Comparison of ENCODE assay signal across 8 mouse cellular contexts in the genomic region with DNA sequence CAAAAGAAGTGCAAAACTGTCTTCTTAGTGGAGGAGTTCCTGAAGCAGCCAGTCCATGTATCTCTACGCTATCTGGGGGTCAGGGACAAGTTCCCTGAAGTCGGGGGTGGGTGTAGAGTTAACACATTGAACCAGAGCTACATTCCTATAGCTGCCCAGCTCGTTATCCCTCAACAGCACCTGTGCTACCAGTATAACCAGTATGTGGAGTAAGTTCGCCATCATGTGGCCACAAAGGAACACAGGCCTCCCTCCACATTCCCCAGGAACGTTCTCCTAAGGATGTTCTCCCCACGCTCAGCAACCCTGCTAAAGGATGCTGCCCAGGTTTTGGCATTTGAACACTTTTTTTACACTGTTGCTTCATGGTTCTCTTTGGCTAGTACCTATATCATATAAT. TPM values are rescaled to one million over a fixed set of nuclear protein-coding genes. Genes with fewer than 3 reads are reported as not detected.
DNase-seq lines count a peak whose midpoint lies in the region; ATAC-seq and TF ChIP-seq lines count a peak whose summit lies in the region.
"Had no signal": no experiment of that assay in that cellular context is flagged by ENCODE, and none has a peak within 500 bp of the region (broad histone marks: within the 10 kb centered on the region; RNA-seq: fewer than 3 reads in every experiment).

No protein-coding gene starts in this region.

- no peaks in the 10 kb centered on the region for H3K27me3 ChIP-seq in kidney, postnatal 0 days (ENCODE audit: insufficient read depth, low read length)
- H3K27me3 ChIP-seq in forebrain, embryonic 15.5 days = no peaks in the 10 kb centered on the region
- H3K27me3 ChIP-seq in neural tube, embryonic 15.5 days (replicated peaks) = no peaks in the 10 kb centered on the region
- H3K27me3 ChIP-seq: neural tube, embryonic 12.5 days had no signal

- TF ChIP-seq CTCF in kidney, postnatal 0 days (IDR thresholded peaks at IDR 0.05; ENCODE audit: low read depth) = peak; percentile 70
- peak; percentile 61 for TF ChIP-seq CTCF in left cerebral cortex, adult 2 months (IDR thresholded peaks at IDR 0.05)

- H3K4me3 ChIP-seq in kidney, postnatal 0 days (replicated peaks; ENCODE audit: low read depth, low read length) = no peak overlapping the region
- H3K4me3 ChIP-seq in forebrain, embryonic 15.5 days = no peak overlapping the region
- no peak overlapping the region for H3K4me3 ChIP-seq in left cerebral cortex, adult 2 months
- no peak overlapping the region for H3K4me3 ChIP-seq in neural tube, embryonic 15.5 days (replicated peaks)
- H3K4me3 ChIP-seq: neural tube, embryonic 12.5 days had no signal

- peak; percentile 41 for DNase-seq in kidney, postnatal 0 days (ENCODE audit: low spot score)
- no peak for DNase-seq in kidney, adult 11 months
- DNase-seq in adrenal gland, postnatal 25 days = peak; percentile 1
- DNase-seq in left cerebral cortex, adult 2 months (ENCODE audit: extremely low spot score in 1 of 2, low spot score in 2 of 2) = peak; percentile 19 to 24
- DNase-seq in natural killer cell, adult 2 months (ENCODE audit: low spot score in 2 of 2) = no peak

- no peak overlapping the region for H3K27ac ChIP-seq in kidney, postnatal 0 days
- no peak overlapping the region for H3K27ac ChIP-seq in forebrain, embryonic 15.5 days (replicated peaks)
- H3K27ac ChIP-seq in left cerebral cortex, adult 2 months = no peak overlapping the region
- no peak overlapping the region for H3K27ac ChIP-seq in neural tube, embryonic 15.5 days (replicated peaks)
- H3K27ac ChIP-seq: neural tube, embryonic 12.5 days had no signal

- no peak overlapping the region for H3K9ac ChIP-seq in kidney, postnatal 0 days (ENCODE audit: low read depth, low read length)
- no peak overlapping the region for H3K9ac ChIP-seq in forebrain, embryonic 15.5 days (replicated peaks)
- H3K9ac ChIP-seq in neural tube, embryonic 15.5 days (replicated peaks) = no peak overlapping the region
- H3K9ac ChIP-seq: neural tube, embryonic 12.5 days had no signal

- ATAC-seq in kidney, postnatal 0 days (replicated peaks; ENCODE audit: low FRiP score, low read depth) = no peak
- ATAC-seq in forebrain, embryonic 15.5 days (replicated peaks) = peak; percentile 90
- ATAC-seq in neural tube, embryonic 15.5 days (ENCODE audit: low FRiP score) = peak; percentile 85; the same call in 1 of the 2 replicates

- no peaks in the 10 kb centered on the region for H3K9me3 ChIP-seq in kidney, postnatal 0 days (replicated peaks; ENCODE audit: low read length)
- H3K9me3 ChIP-seq in forebrain, embryonic 15.5 days = no peaks in the 10 kb centered on the region
- H3K9me3 ChIP-seq in neural tube, embryonic 15.5 days (replicated peaks) = no peaks in the 10 kb centered on the region
- H3K9me3 ChIP-seq: neural tube, embryonic 12.5 days had no signal

- WGBS in kidney, postnatal 0 days = 26% methylated on average over 6 of the region's 6 CpGs
- 19% methylated on average over 6 of the region's 6 CpGs for WGBS in forebrain, embryonic 15.5 days
- 30% methylated on average over 6 of the region's 6 CpGs for WGBS in neural tube, embryonic 15.5 days

- intact Hi-C loops in left cerebral cortex, adult 2 months (cut with DNase I) = loop anchor here (5.0 kb wide), 1 partner anchor 698 kb away; no protein-coding TSS in a partner anchor

- no peaks in the 10 kb centered on the region for H3K4me1 ChIP-seq in kidney, postnatal 0 days (replicated peaks; ENCODE audit: insufficient read depth, low read length)
- no peaks in the 10 kb centered on the region for H3K4me1 ChIP-seq in forebrain, embryonic 15.5 days
- no peaks in the 10 kb centered on the region for H3K4me1 ChIP-seq in neural tube, embryonic 15.5 days
- H3K4me1 ChIP-seq: neural tube, embryonic 12.5 days had no signal

- H3K36me3 ChIP-seq in kidney, postnatal 0 days (ENCODE audit: insufficient read depth, low read length) = no peaks in the 10 kb centered on the region
- H3K36me3 ChIP-seq in forebrain, embryonic 15.5 days = no peaks in the 10 kb centered on the region
- no peaks in the 10 kb centered on the region for H3K36me3 ChIP-seq in neural tube, embryonic 15.5 days
- H3K36me3 ChIP-seq: neural tube, embryonic 12.5 days had no signal

- H3K4me2 ChIP-seq in kidney, postnatal 0 days (ENCODE audit: low read length) = no peak overlapping the region
- no peak overlapping the region for H3K4me2 ChIP-seq in forebrain, embryonic 15.5 days (replicated peaks)
- H3K4me2 ChIP-seq in neural tube, embryonic 15.5 days = no peak overlapping the region
- H3K4me2 ChIP-seq: neural tube, embryonic 12.5 days had no signal

RNA-seq across cellular contexts. Expression of a gene that starts 46.8 kb away (rescaled TPM):
- 15.1 and 17.2 TPM in 2 replicates for polyA plus RNA-seq in kidney, postnatal 0 days (2015; fragmentation: Nextera tagmentation; extraction: Ambion mirVana)
- 2.1 and 3.4 TPM in 2 replicates for total RNA-seq in adrenal gland, postnatal 25 days (2021)
- polyA plus RNA-seq in forebrain, embryonic 15.5 days (2015; fragmentation: Nextera tagmentation; extraction: Ambion mirVana) = 3.2 and 3.3 TPM in 2 replicates
- total RNA-seq in left cerebral cortex, adult 2 months (2021) = under 1 TPM in 1 of 2 experiments, not detected in 1; 0.48 TPM
- 6.5 and 9.5 TPM in 2 replicates for polyA plus RNA-seq in neural tube, embryonic 15.5 days (2015; fragmentation: Nextera tagmentation; extraction: Ambion mirVana)

Comparison
In these comparisons a context has a peak if more than half of its experiments do, and no peak if none do; other contexts are left out.
1. DNase-seq: peak in kidney, postnatal 0 days (single experiment), adrenal gland, postnatal 25 days (single experiment) and left cerebral cortex, adult 2 months (2 of 2); none in kidney, adult 11 months (single experiment) and natural killer cell, adult 2 months (0 of 2).